Mouse (Mus musculus) c-Kit-negative CD71-positive TER-119-positive erythroid progenitor cells, embryonic 14.5 days (primary cell): ENCODE data around the gene Gm10354.
"Not testable (repeated sequence)": the region's sequence is repeated elsewhere in the genome, so short reads cannot be mapped to it uniquely, and the experiment has no call there.

Source experiments
- DNase-seq: peaks from one replicate; pipeline ENCODE4 v3.0.0-alpha.2; 2013; ENCODE audit warnings: low read depth, low spot score

Gm10354 gene

DNA sequence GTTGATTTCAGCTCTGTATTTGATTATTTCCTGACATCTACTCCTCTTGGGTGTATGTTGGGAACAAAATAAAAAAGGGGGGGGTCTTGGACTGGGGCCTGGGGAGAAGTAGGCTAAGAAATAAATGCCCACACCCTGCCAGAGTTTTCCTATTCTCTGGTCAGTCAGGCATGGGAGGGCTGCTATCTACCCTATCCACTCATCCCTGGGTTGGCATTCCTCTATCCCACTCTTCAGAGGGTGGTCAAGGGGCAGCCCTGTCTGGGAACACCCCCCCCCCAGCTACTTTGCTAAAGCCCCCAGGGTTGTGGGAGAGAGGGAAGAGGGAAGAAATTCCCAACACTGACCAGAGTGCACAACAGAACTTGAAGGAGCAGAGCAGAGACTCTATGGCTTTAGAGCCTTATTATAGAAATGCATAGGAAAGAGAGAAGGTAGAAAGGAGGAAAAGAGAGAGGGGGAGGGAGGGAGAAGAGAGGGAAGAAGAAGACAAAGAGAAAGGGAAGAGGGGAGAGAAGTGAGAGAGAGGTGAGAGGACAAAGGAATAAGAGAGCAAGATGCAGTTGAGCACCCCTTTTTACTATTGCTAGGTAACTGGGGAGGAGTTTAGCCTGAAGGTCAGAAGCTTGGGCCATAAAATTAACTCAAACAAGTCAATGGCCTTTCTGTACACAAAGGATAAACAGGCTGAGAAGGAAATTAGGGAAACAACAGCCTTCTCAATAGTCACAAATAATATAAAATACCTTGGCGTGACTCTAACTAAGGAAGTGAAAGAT, 22.6 kb downstream of the Gm10354 start:
- DNase-seq, result not testable (repeated sequence)

- DNase-seq, result not testable (repeated sequence)
These were observed 25.1 kb downstream of the Gm10354 start for GRCm38 (mm10) chr5:14953587-14953986.

GRCm38 (mm10) chr5:14952749-14953148, 26.0 kb downstream of the Gm10354 start:
- DNase-seq, result not testable (repeated sequence)

GRCm38 (mm10) chr5:14951822-14952221, 26.9 kb downstream of the Gm10354 start:
- DNase-seq, result not testable (repeated sequence)

DNA sequence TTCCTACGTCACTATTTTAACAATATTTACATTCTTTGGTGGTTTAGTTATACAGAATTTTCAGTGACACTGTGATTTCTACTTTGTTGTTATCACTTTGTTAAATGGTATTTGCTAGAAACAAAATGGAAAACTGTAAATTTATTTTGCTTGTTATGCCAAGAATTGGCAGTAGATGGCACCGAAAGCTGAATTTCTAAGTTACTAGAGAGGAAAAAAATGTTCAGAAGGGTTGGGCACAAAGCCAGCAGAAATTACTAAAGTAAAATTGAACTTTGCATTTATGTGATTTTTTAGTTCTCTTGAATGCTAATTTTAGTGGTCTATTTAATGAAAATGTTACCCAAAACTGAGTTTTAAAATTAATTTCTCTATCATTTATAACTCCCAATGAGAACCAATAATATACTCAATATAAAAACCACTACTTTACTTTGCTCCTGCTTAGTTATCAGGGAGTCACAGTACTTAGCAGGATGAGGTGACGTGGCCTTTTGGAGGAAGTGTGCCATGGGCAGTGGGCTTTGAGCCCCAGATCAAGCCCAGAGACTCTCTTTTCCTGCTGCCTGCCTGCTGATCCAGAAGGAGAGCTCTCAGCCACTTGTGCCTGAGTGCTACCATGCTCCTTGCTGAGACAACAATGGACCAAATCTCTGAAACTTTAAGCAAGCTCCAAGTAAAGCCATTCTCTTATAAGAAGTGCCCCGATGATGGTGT, 31.1 kb downstream of the Gm10354 start:
- DNase-seq, result not testable (repeated sequence)

DNA sequence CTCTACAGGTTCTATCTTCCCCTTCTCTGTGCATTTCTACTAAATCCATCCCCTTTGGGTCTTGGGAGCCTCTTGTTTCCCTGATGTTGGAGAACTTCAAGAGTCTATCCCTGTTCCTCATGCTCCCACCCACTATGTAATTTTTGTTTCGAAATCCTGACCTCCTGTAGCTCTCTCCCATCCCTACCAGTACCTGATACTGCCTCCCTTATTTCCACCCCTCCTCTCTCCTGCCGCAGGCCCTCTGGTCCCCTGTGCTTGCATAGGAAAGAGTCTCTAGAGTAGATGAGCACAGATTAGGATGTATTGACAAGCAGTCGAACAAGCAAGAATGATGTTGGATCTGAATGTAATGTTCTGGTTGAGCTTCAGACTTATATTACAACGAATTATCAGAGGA, 33.2 kb downstream of the Gm10354 start:
- not testable (repeated sequence) for DNase-seq

DNA sequence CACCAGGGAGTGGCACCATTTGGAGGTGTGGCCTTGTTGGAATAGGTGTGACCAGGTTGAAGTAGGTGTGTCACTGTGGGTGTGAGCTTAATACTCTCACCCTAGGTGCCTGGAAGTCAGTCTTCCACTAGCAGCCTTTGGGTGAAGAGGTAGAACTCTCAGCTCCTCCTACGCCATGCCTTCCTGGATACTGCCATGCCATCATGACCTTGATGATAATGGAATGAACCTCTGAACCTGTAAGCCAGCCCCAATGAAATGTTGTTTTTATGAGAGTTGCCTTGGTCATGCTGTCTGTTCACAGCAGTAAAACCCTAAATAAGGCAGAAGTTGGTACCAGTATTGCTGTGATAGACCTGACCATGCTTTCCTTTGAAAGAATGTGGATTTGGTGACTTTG, 37.7 kb downstream of the Gm10354 start:
- DNase-seq, result not testable (repeated sequence)

DNA sequence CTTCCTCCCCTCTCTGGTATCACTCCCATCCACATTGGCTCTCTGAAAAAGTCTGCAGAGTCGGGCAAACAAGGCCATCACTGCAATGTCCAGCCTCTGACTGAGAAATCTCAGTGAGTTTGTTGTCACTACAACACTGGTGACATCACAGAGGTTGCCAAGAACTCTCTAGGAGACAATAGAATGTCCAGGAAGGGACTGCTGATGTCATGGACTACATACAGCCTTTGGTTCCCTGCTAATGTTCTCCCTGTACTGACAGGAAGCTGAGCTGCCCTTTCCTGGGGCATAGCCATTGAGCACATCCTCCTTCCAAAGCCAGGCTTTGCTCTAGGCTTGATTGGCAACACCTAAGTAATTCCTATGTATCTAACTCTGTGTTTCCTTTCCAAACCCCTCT, 40.4 kb downstream of the Gm10354 start, which contains the start of gene Speer4e:
Gene Speer4e (minus strand): TSS at position 101 of the 400 bp plus-strand sequence.
- not testable (repeated sequence) for DNase-seq

DNA sequence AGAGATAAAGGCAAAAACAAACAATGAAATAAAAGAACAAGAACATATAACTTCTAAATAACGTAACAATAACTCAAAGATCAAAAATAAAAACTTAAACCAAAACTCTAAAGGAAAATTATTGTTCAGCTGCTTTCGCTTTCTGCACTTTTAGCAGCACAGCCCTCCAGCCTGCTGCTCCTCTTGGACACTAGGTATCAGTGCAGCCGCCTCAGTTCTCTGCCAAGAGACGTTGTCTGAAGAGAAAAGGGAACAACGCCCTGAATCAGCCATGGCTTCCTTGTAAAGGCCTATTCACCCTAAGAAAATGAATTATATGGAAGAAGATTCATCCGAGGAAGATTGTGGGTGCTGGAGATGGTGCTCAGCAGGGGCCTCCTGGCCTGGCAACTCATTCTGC, 45.0 kb downstream of the Gm10354 start:
- DNase-seq, result not testable (repeated sequence)

DNA sequence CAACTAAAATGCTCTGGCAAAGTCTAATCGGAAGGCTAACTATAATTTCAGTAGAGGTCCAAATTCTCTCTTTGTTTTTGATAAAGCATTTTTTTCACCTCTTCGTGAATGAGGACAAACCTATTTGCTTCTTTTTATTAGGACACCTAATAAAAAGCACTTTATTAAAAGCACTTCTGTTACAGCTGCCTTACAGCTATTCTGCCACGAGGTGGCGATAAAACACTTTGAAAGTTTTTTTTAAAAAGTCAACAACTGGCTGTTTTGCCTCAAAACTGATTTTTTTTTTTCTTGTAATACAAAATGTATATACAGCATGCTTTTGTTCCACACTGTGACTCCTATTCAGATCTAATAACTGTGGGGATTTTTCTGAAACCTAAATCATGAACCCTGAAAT, 51.7 kb downstream of the Gm10354 start:
- not testable (repeated sequence) for DNase-seq
